Mouse (Mus musculus) forebrain, embryonic 10.5 days (tissue): ENCODE measurements around the gene Hoxd3. TPM values are rescaled to one million over a fixed set of nuclear protein-coding genes. Genes with fewer than 3 reads are reported as not detected.

ENCODE experiments used
- DNase-seq: peaks from one replicate; pipeline ENCODE4 v3.0.0-alpha.2; 2017; ENCODE audit warnings: low spot score; ENCODE audit errors: extremely low spot score
- H3K27ac ChIP-seq: fragments of 300-500 bp; sonication (generic); 2 replicates; pipeline ENCODE4 v1.5.1; 2016; ENCODE audit warnings: mild to moderate bottlenecking
- H3K27me3 ChIP-seq: fragments of 300-500 bp; sonication (generic); 2 replicates; pipeline ENCODE4 v1.6.1; 2016; ENCODE audit warnings: mild to moderate bottlenecking; ENCODE audit not compliant: poor library complexity, severe bottlenecking
- H3K36me3 ChIP-seq: fragments of 300-500 bp; sonication (generic); replicated peaks from 2 replicates; pipeline ENCODE4 v1.6.1; 2016; ENCODE audit warnings: mild to moderate bottlenecking, moderate library complexity
- H3K4me1 ChIP-seq: fragments of 300-500 bp; sonication (generic); 2 replicates; pipeline ENCODE4 v1.6.1; 2016
- H3K4me3 ChIP-seq: fragments of 300-500 bp; sonication (generic); 2 replicates; pipeline ENCODE4 v1.5.1; 2016; ENCODE audit warnings: mild to moderate bottlenecking, moderate library complexity
- H3K9me3 ChIP-seq: fragments of 300-500 bp; sonication (generic); 2 replicates; pipeline ENCODE4 v1.6.1; 2016; ENCODE audit warnings: mild to moderate bottlenecking, moderate library complexity
- WGBS: fragments of 180-500 bp; shearing (Covaris S2); methylation state at CpG from one replicate; pipeline ENCODE4 v1.1.7; 2016; 5-methylcytosine and 5-hydroxymethylcytosine counted together
- polyA plus RNA-seq: library from polyadenylated mRNA; unstranded; fragments of >200 nt; fragmentation: Nextera tagmentation; extraction: Ambion mirVana; gene quantifications from 2 replicates; pipeline ENCODE4 v1.2.1, GENCODE M21; 2016

Gene Hoxd3
- polyA plus RNA-seq, 1 experiment from 2014 or later, result 0.10 TPM

GRCm38 (mm10) chr2:74699053-74699430 is 12.7 kb upstream of the Hoxd3 start:
- H3K9me3 ChIP-seq, result no peaks in the 10 kb centered on the region
- peak; percentile 46 for DNase-seq
- no peak overlapping the region for H3K27ac ChIP-seq
- H3K36me3 ChIP-seq, result no peaks in the 10 kb centered on the region
- WGBS, result 1% methylated on average over 17 of the region's 17 CpGs
- no peak overlapping the region for H3K4me3 ChIP-seq
- peaks cover 16% of the 10 kb centered on the region for H3K4me1 ChIP-seq
- peaks cover 100% of the 10 kb centered on the region for H3K27me3 ChIP-seq

- H3K9me3 ChIP-seq, result no peaks in the 10 kb centered on the region
- H3K27me3 ChIP-seq, result peaks cover 100% of the 10 kb centered on the region
- WGBS, result 2% methylated on average over 23 of the region's 23 CpGs
- H3K27ac ChIP-seq, result no peak overlapping the region
- DNase-seq, result peak; percentile 36
- H3K36me3 ChIP-seq, result no peaks in the 10 kb centered on the region
- H3K4me1 ChIP-seq, result peaks cover 21% of the 10 kb centered on the region
- H3K4me3 ChIP-seq, result no peak overlapping the region
These were observed 11.8 kb upstream of the Hoxd3 start for GRCm38 (mm10) chr2:74699664-74700545.

GRCm38 (mm10) chr2:74700546-74701112 is 11.1 kb upstream of the Hoxd3 start:
- under 1% methylated on average over 22 of the region's 22 CpGs for WGBS
- no peak overlapping the region for H3K27ac ChIP-seq
- no peaks in the 10 kb centered on the region for H3K36me3 ChIP-seq
- no peaks in the 10 kb centered on the region for H3K9me3 ChIP-seq
- peaks cover 100% of the 10 kb centered on the region for H3K27me3 ChIP-seq
- H3K4me1 ChIP-seq, result peaks cover 29% of the 10 kb centered on the region
- DNase-seq, result peak; percentile 33
- H3K4me3 ChIP-seq, result no peak overlapping the region

- H3K4me1 ChIP-seq, result peaks cover 30% of the 10 kb centered on the region
- H3K36me3 ChIP-seq, result no peaks in the 10 kb centered on the region
- DNase-seq, result peak; percentile 76
- H3K9me3 ChIP-seq, result no peaks in the 10 kb centered on the region
- no peak overlapping the region for H3K27ac ChIP-seq
- H3K4me3 ChIP-seq, result no peak overlapping the region
- peaks cover 100% of the 10 kb centered on the region for H3K27me3 ChIP-seq
- WGBS, result 12% methylated on average over 17 of the region's 17 CpGs
These were observed 9.5 kb upstream of the Hoxd3 start for GRCm38 (mm10) chr2:74701949-74702819.

- H3K4me3 ChIP-seq, result no peak overlapping the region
- WGBS, result 15% methylated on average over 6 of the region's 6 CpGs
- DNase-seq, result no peak
- H3K27ac ChIP-seq, result no peak overlapping the region
- no peaks in the 10 kb centered on the region for H3K9me3 ChIP-seq
- H3K4me1 ChIP-seq, result peaks cover 25% of the 10 kb centered on the region
- no peaks in the 10 kb centered on the region for H3K36me3 ChIP-seq
- H3K27me3 ChIP-seq, result peaks cover 100% of the 10 kb centered on the region
These were observed 8.9 kb upstream of the Hoxd3 start for GRCm38 (mm10) chr2:74702820-74703219.

- peak; percentile 38 for DNase-seq
- WGBS, result 2% methylated on average over 10 of the region's 10 CpGs
These were observed 8.4 kb upstream of the Hoxd3 start for GRCm38 (mm10) chr2:74703317-74703716.

GRCm38 (mm10) chr2:74703720-74704392 is 7.9 kb upstream of the Hoxd3 start:
- Histone ChIP-seq H3K27me3 (peaks cover 100% of the 10 kb centered on the region), H3K36me3 (no peaks in the 10 kb centered on the region), H3K27ac (no peak overlapping the region), H3K9me3 (no peaks in the 10 kb centered on the region), H3K4me1 (peaks cover 16% of the 10 kb centered on the region), H3K4me3 (no peak overlapping the region)
- WGBS, result 2% methylated on average over 26 of the region's 26 CpGs
- DNase-seq, result peak; percentile 47

More at GRCm38 (mm10) chr2:74703317-74703716, 8.4 kb upstream of the Hoxd3 start:
- Histone ChIP-seq H3K27ac (no peak overlapping the region), H3K27me3 (peaks cover 100% of the 10 kb centered on the region), H3K9me3 (no peaks in the 10 kb centered on the region), H3K4me1 (peaks cover 20% of the 10 kb centered on the region), H3K36me3 (no peaks in the 10 kb centered on the region), H3K4me3 (no peak overlapping the region)

GRCm38 (mm10) chr2:74704393-74704998 is 7.2 kb upstream of the Hoxd3 start, which contains the start of gene Hoxd8:
Gene Hoxd8, plus strand, starts transcription at chr2:74704615.
- Histone ChIP-seq H3K4me3 (peak within 1 kb of the TSS; percentile 46), H3K36me3 (no peaks in the 10 kb centered on the region), H3K4me1 (peaks cover 16% of the 10 kb centered on the region), H3K9me3 (no peaks in the 10 kb centered on the region), H3K27ac (no peak within 1 kb of the TSS), H3K27me3 (peaks cover 100% of the 10 kb centered on the region)
- DNase-seq, result peak; percentile 55
- WGBS, result 0% methylated on average over 39 of the region's 52 CpGs

- Histone ChIP-seq H3K27ac (no peak overlapping the region), H3K4me3 (peak overlapping the region; percentile 46), H3K9me3 (no peaks in the 10 kb centered on the region), H3K27me3 (peaks cover 100% of the 10 kb centered on the region), H3K36me3 (no peaks in the 10 kb centered on the region), H3K4me1 (peaks cover 16% of the 10 kb centered on the region)
- WGBS, result 5% methylated on average over 65 of the region's 66 CpGs
- peak; percentile 51 for DNase-seq
These were observed 6.7 kb upstream of the Hoxd3 start for GRCm38 (mm10) chr2:74704999-74705466.

- peak; percentile 56 for DNase-seq
- peaks cover 16% of the 10 kb centered on the region for H3K4me1 ChIP-seq
- H3K27ac ChIP-seq, result no peak overlapping the region
- no peaks in the 10 kb centered on the region for H3K36me3 ChIP-seq
- H3K9me3 ChIP-seq, result no peaks in the 10 kb centered on the region
- WGBS, result under 1% methylated on average over 71 of the region's 85 CpGs
- H3K27me3 ChIP-seq, result peaks cover 100% of the 10 kb centered on the region
- H3K4me3 ChIP-seq, result peak overlapping the region; percentile 46
These were observed 6.1 kb upstream of the Hoxd3 start for GRCm38 (mm10) chr2:74705467-74706089.

GRCm38 (mm10) chr2:74706393-74706960 is 5.2 kb upstream of the Hoxd3 start:
- H3K9me3 ChIP-seq, result no peaks in the 10 kb centered on the region
- WGBS, result 2% methylated on average over 13 of the region's 13 CpGs
- peaks cover 16% of the 10 kb centered on the region for H3K4me1 ChIP-seq
- H3K27me3 ChIP-seq, result peaks cover 100% of the 10 kb centered on the region
- H3K36me3 ChIP-seq, result no peaks in the 10 kb centered on the region
- DNase-seq, result peak; percentile 16
- H3K27ac ChIP-seq, result no peak overlapping the region
- no peak overlapping the region for H3K4me3 ChIP-seq
